Mouse (Mus musculus) spleen, adult 2 months (tissue): Measurements from ENCODE around the gene Cyp4f37.

Experiments
- CTCF ChIP-seq: fragments of 200-500 bp; IDR thresholded peaks from 2 replicates; pipeline ENCODE4 v1.5.1; 2011; ENCODE audit warnings: mild to moderate bottlenecking, inconsistent platforms; ENCODE audit not compliant: insufficient read depth, insufficient read length, insufficient replicate concordance; ENCODE audit errors: extremely low read depth
- POLR2A ChIP-seq: fragments of 200-500 bp; IDR thresholded peaks from 2 replicates; pipeline ENCODE4 v1.6.1; 2011; ENCODE audit warnings: low read depth, low read length, inconsistent platforms

DNA sequence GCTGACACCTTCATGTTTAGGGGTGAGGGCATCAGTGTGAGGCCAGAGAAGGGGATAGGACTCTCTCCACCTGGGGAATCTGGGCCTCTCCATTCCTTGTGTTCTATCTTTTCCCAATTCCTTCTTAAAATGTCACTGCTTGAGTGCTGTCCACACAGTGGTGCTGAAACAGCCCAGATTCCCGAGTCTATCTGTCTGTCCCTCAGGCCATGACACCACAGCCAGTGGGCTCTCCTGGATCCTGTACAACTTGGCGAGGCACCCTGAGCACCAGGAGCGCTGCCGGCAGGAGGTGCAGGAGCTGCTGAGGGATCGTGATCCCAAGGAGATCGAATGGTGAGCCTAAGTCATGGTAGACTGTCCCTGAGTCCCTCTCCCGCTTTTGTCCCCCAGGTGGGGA, 52.9 kb downstream of the Cyp4f37 start:
- no peak for TF ChIP-seq CTCF
- TF ChIP-seq POLR2A, result no peak
